Mouse (Mus musculus) cortical plate, adult 2 months (tissue): Measurements from ENCODE around the gene Aloxe3.

Experiments used
- CTCF ChIP-seq: fragments of 200-500 bp; IDR thresholded peaks from 2 replicates; pipeline ENCODE4 v1.5.1; 2011; ENCODE audit warnings: mild to moderate bottlenecking, control low read depth, low read length; ENCODE audit not compliant: insufficient read depth; ENCODE audit errors: extremely low read depth
- POLR2A ChIP-seq: fragments of 200-500 bp; IDR thresholded peaks from 2 replicates; pipeline ENCODE4 v1.6.1; 2011; ENCODE audit warnings: mild to moderate bottlenecking, low read length, control low read depth; ENCODE audit not compliant: insufficient read depth; ENCODE audit errors: extremely low read depth

- no peak for TF ChIP-seq CTCF
- no peak for TF ChIP-seq POLR2A
These were observed 49.1 kb upstream of the Aloxe3 start for GRCm38 (mm10) chr11:69076572-69076971.
